Mouse (Mus musculus) gastrocnemius, adult 8-10 months (tissue): ENCODE measurements around the gene Yipf6. TPM values are rescaled to one million over a fixed set of nuclear protein-coding genes. Genes with fewer than 3 reads are reported as not detected.
"Not testable (repeated sequence)": the region's sequence is repeated elsewhere in the genome, so short reads cannot be mapped to it uniquely, and the experiment has no call there.

ENCODE experiments used
- DNase-seq, 2 experiments: peaks; one replicate each; pipeline ENCODE4 v3.0.0; 2022; ENCODE audit warnings: low spot score in 2 of 2
- total RNA-seq, 4 experiments: library from RNA; stranded (reverse); gene quantifications; 2 replicates each; pipeline ENCODE4 v1.2.4; 2022

Gene Yipf6
- total RNA-seq, result 10 to 100 TPM in 2 of 4 experiments, 1 to 10 TPM in 2; 8.3 to 10.7 (median 9.7) TPM

GRCm38 (mm10) chrX:98936101-98936500, at the start of gene Yipf6:
Gene Yipf6, plus strand, starts transcription at chrX:98936316.
- DNase-seq, result no peak

DNA sequence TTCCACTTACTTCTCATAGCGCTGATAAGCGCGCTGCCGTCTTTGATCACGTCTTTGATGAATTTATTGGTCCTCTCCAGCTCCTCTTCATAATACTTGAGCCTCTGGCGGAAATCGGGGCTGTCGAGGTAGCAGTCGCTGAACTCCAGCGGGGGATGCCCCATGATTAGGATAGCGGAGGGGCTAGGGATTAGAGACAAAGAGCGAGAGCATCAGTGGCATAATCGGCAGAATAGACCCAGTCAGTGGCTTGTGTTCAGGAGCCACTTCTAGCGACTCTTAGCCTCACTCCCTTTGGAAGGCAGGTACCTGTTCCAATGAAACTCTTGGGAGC, 46.1 kb upstream of the Yipf6 start:
- DNase-seq, result no peak

- peak; percentile 35 to 54 for DNase-seq
Observed at GRCm38 (mm10) chrX:98890406-98891116, 45.6 kb upstream of the Yipf6 start, which contains the start of gene Ophn1. Gene Ophn1, minus strand, starts transcription at chrX:98891025.

DNA sequence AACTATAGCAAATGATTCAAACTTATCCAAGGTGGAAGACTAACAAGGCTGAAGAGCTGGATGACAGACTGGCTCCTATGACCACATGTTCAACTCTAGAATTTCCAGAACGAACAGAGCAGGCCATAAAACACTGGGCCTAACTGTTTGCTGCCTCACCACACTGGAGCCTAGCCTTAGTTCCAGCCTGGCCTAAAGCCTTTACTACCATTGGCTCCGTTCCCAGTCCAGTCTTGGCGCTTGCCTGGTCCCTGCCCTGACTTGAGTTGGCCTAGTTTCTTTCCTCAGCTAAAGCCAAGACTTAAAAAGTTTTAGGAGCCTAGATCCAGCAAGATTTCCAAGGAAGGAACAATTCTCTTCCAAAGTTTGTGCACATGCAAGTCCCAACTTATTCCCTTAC, 37.8 kb upstream of the Yipf6 start:
- peak; percentile 49 to 69 for DNase-seq

GRCm38 (mm10) chrX:98904226-98904625, 31.9 kb upstream of the Yipf6 start:
- DNase-seq, result no peak

DNA sequence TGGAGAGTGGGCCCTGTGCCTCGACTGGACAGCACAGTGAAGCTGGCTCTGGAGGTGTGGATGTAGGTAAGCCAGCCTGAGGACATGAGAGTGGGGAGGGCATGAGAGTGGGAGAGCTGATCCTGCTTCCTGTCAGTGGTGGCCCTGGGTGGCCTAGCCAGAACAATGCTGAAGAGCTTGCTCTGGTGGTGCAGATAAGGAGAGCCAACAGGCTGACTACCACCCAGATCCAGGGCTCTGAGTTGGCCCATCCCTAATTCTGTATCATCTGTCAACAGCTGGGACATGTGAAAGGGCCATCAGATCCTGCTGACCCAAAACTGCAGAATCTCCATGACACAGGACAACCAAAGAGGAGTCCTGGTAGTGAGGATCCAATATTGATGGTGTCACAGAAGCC, 27.2 kb upstream of the Yipf6 start:
- no peak for DNase-seq

DNA sequence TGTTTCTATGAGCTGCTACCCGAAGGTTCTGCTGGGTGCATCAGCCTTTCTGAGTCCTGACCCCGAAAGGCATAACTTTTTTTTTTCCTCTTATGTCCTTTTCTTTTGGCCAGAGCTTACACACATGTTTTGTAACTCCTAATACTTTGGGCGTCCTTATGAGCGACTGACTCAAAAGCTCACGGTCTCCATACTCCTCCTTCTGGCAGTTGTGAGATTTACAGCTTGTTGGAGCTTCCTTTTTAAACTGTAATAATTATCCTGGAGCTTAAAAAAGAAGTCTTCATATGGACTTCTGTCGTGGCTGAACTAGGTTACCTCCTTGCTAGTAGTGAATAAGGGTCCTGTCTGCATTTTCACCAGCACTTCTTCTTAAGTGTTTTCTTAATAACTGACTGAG, 16.7 kb upstream of the Yipf6 start:
- no peak for DNase-seq

GRCm38 (mm10) chrX:98936707-98937554, 815 bp downstream of the Yipf6 start:
- peak; percentile 93 to 94 for DNase-seq

DNA sequence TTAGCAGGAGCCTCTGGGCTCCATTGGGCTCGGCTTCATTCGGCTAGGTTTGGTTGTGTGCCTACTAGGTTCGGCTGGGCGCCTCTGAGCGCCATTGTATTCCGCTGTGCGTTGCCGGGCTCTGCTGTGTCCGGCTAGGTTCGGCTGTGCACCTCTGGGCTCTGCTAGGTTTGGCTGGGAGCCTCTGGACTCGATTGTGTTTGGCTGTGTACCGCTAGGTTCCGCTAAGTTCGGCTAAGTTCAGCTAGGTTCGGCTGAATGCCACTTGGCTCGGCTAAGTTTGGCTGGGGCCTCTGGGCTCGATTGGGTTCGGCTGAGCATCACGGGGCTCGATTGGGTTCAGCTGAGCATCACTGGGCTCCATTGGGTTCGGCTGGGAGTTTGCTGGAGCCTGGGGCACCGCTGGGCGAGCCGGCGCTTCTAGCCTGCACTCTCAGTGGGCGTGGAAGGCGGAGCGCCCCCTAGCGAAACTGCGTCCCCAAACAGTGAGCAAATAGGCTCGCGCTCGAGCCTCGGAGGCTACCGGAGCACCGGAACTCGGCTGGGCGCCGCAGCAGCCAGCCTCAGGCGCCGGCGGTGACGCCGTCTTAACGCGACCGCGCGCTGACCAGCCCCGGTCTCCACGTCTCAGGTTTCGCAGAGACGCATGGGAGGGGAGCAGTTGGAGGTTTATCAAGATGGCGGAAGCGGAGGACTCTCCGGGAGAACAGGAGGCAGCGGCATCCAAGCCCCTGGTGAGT, 1.6 kb downstream of the Yipf6 start:
- DNase-seq, result peak; percentile 85 to 91

DNA sequence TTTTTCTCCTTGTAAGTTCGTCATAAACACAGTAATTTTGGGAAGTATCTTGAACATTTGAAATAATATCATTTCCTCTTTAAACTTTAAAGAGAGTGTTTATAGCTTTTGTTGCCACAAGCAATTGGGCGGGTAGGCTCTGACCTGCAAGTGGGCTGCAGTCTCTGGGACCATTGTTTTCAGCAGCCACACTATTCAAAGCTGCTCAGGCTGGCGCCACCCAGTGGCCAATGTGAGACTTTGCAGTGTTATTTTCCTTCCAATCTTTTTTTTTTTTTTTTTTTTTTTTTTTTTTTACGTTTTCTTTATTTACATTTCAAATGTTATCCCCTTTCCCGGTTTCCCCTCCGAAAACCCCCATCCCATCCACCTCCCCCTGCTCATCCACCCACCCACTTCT, 17.8 kb downstream of the Yipf6 start:
- no peak for DNase-seq

DNA sequence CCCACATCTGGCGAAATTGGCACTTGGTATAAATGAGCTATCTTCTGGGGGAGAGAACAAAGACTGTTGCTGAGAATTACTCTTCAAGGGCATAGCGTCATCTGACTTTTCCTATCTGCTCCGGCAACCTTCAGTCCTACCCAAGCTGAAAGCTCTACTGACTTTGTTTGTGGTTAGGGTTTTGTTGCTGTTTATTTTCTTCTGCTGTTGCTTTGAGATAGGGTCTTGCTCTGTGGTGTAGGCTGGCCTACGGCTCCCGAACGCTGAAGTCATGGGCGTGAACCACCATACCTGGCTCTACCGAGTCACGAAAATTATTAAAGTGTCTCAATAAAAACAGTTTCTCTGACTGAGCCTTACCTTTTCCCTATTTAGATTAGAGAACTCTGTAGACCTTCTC, 22.2 kb downstream of the Yipf6 start:
- DNase-seq, result no peak

GRCm38 (mm10) chrX:98959050-98959449, 22.9 kb downstream of the Yipf6 start:
- no peak for DNase-seq

DNA sequence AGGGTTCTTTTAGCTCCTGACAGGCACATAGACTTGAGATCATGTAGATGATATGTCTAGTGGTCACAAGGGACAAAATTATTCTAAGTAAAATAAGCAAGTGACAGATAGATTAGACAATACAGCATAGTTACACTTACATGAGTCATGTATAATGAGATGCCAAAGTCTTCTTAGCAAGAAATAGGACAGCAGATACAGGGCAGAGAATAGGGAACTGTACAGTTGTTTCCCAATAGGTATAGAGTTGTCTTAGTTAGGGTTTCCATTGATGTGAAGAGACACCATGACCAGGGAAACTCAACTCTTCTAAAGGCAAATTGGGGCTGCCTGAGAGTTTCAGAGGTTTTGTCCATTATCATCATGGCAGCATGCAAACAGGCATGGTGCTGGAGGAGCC, 27.6 kb downstream of the Yipf6 start:
- no peak for DNase-seq

GRCm38 (mm10) chrX:98964513-98964912, 28.4 kb downstream of the Yipf6 start:
- DNase-seq, result no peak

DNA sequence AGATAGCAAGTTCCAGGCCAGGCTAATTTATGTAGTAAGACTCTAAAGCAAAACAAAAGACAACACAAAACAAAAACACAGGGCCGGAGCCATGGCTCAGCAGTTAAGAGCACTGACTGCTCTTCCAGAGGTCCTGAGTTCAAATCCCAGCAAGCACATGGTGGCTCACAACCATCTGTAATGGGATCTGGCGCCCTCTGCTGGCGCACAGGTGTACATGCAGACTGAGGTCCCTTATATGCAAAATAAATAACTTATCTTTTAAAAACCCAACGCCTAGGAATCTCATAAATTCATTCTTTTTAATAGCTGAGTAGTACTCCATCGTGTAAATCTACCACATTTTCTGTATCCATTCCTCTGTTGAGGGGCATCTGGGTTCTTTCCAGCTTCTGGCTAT, 50.5 kb downstream of the Yipf6 start:
- DNase-seq, result not testable (repeated sequence)

- DNase-seq, result peak in 1 of 2 experiments; percentile 5
Observed at GRCm38 (mm10) chrX:98989574-98989973, 53.5 kb downstream of the Yipf6 start.

Other genes starting within 250 kb of the Yipf6 start
- gene Ophn1, start 45.3 kb upstream of the Yipf6 start, total RNA-seq, result 1 to 10 TPM; 2.1 to 5.8 (median 3.6) TPM
- 10 to 100 TPM in 2 of 4 experiments, 1 to 10 TPM in 2; 8.8 to 10.8 (median 10.3) TPM for gene Stard8, start 66.9 kb downstream of the Yipf6 start, total RNA-seq
- 1 to 10 TPM; 2.8 to 5.0 (median 4.0) TPM for gene Efnb1, start 199.8 kb downstream of the Yipf6 start, total RNA-seq